Mouse (Mus musculus): ENCODE measurements around the gene Sprr2a2. TPM values are rescaled to one million over a fixed set of nuclear protein-coding genes. Genes with fewer than 3 reads are reported as not detected.
A peak's percentile ranks its signal among the peaks of the same experiment; 100 is the strongest.
"Not testable (repeated sequence)": the region's sequence is repeated elsewhere in the genome, so short reads cannot be mapped to it uniquely, and the experiment has no call there.

The Sprr2a2 gene
- polyA plus RNA-seq, 1 experiment from 2014 or later = 957 TPM

DNA sequence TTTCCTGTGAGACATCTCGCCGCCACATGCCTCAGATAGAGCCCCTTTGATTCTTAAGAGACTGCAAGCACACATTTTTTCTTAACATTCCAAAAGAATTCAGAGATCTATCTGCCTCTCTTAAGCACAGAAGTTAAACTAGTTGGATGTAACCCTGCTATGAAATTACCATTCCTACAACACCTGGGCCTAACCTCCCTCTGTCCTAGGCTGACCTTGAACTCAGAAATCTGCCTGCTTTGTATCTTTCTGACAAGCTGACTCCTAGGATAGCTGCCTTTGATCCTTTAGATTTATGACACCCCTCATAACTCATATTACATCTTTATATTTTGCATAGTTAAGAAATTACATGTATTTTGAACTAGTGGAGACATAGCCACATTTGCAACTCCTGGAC is 47.7 kb downstream of the Sprr2a2 start:
- ATAC-seq = peak; percentile 22; the same call in 1 of the 2 replicates
- WGBS = no CpG with 5 or more reads among the region's 2 CpGs
- not testable (repeated sequence) for H3K27ac ChIP-seq (ENCODE audit: low read depth, low read length)

DNA sequence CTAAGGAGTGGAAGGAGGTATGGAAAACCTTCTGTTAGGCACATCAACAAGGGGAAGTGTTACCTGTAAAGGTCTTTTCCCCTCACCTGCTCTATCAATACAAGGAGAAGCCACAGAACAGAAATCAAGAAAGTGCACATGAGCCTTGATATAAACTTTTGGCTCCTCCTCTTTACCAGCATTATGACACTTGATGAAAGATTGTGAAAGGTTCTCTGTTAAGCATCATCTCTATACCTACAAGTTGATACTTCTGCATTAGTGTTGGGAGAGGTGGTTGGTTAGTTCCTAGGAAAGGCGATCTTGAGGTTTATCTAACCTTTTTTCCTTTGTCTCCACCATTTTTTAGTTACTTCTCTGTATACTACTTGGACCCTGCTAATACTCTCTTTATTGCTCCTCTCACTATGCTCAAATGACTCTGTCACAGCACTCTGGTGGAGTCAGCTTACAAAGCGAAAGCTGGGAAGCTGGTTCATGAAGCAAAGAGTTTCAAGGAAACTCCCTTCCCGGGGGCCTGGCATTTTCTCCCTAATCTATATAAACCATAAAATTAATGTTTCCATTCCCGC is 55.8 kb downstream of the Sprr2a2 start:
- H3K4me1 ChIP-seq (replicated peaks; ENCODE audit: control insufficient read depth, insufficient read depth, low read length) = not testable (repeated sequence)
- no CpG with 5 or more reads among the region's 4 CpGs for WGBS
- peak; percentile 59 for ATAC-seq

More for the DNA sequence above, 47.7 kb downstream of the Sprr2a2 start:
- not testable (repeated sequence) for H3K4me1 ChIP-seq (replicated peaks; ENCODE audit: control insufficient read depth, insufficient read depth, low read length); H3K4me2 ChIP-seq (replicated peaks; ENCODE audit: low read depth); H3K36me3 ChIP-seq (ENCODE audit: control insufficient read depth, insufficient read depth); H3K9me3 ChIP-seq (ENCODE audit: control insufficient read depth); H3K27me3 ChIP-seq (replicated peaks; ENCODE audit: control insufficient read depth, insufficient read depth, low read length); H3K4me3 ChIP-seq (ENCODE audit: low read depth, low read length); H3K9ac ChIP-seq (ENCODE audit: low read depth, low read length)

DNA sequence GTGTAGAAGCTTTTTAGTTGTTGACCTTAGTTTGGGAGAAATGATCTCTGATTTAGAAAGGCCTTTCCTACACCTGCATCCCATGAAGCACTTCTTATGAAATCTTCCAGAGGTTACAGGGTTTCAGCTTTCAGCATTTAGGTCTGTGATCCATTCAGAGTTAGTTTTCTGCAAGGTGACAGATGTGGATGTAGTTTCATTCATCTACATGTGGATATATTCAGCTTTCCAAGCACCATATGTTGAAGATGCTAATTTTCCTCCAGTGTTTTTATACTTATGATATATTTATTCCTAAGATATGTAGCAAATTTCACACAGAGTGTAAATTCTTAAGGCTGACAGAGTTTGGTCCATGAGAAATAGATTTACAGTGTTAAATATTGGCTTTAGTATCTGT is 57.8 kb downstream of the Sprr2a2 start:
- not testable (repeated sequence) for H3K27ac ChIP-seq (ENCODE audit: low read depth, low read length); ATAC-seq; H3K4me1 ChIP-seq (replicated peaks; ENCODE audit: control insufficient read depth, insufficient read depth, low read length)

More for the DNA sequence above, 55.8 kb downstream of the Sprr2a2 start:
- not testable (repeated sequence) for H3K27ac ChIP-seq (ENCODE audit: low read depth, low read length); H3K9ac ChIP-seq (ENCODE audit: low read depth, low read length); H3K9me3 ChIP-seq (ENCODE audit: control insufficient read depth); H3K4me3 ChIP-seq (ENCODE audit: low read depth, low read length); H3K27me3 ChIP-seq (replicated peaks; ENCODE audit: control insufficient read depth, insufficient read depth, low read length); H3K4me2 ChIP-seq (replicated peaks; ENCODE audit: low read depth); H3K36me3 ChIP-seq (ENCODE audit: control insufficient read depth, insufficient read depth)

DNA sequence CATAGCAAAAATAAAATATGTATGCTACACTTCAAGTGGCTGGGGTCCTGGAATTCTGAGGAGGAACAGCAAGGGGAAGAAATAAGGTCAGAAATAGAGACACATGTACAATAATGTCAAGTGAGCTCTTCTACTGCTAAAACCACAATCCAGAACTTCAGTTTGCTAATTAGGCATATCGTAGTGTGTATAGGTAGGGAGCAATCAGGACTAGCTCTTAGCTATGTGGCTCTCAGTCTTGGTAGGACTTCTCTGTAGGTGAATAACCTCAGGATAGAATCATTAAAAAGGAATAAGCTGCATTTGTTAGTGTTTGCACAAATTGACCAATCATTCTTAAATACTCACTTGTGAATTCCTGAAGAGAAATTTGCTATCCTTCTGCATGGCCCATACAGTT is 58.3 kb downstream of the Sprr2a2 start:
- ATAC-seq; H3K27me3 ChIP-seq (replicated peaks; ENCODE audit: control insufficient read depth, insufficient read depth, low read length); H3K4me1 ChIP-seq (replicated peaks; ENCODE audit: control insufficient read depth, insufficient read depth, low read length); H3K9me3 ChIP-seq (ENCODE audit: control insufficient read depth); H3K4me3 ChIP-seq (ENCODE audit: low read depth, low read length); H3K9ac ChIP-seq (ENCODE audit: low read depth, low read length); H3K27ac ChIP-seq (ENCODE audit: low read depth, low read length); H3K36me3 ChIP-seq (ENCODE audit: control insufficient read depth, insufficient read depth); H3K4me2 ChIP-seq (replicated peaks; ENCODE audit: low read depth): not testable (repeated sequence)
- no CpG with 5 or more reads among the region's 1 CpGs for WGBS

More for the DNA sequence above, 57.8 kb downstream of the Sprr2a2 start:
- not testable (repeated sequence) for H3K9me3 ChIP-seq (ENCODE audit: control insufficient read depth); H3K4me2 ChIP-seq (replicated peaks; ENCODE audit: low read depth); H3K4me3 ChIP-seq (ENCODE audit: low read depth, low read length); H3K9ac ChIP-seq (ENCODE audit: low read depth, low read length); H3K36me3 ChIP-seq (ENCODE audit: control insufficient read depth, insufficient read depth); H3K27me3 ChIP-seq (replicated peaks; ENCODE audit: control insufficient read depth, insufficient read depth, low read length)

DNA sequence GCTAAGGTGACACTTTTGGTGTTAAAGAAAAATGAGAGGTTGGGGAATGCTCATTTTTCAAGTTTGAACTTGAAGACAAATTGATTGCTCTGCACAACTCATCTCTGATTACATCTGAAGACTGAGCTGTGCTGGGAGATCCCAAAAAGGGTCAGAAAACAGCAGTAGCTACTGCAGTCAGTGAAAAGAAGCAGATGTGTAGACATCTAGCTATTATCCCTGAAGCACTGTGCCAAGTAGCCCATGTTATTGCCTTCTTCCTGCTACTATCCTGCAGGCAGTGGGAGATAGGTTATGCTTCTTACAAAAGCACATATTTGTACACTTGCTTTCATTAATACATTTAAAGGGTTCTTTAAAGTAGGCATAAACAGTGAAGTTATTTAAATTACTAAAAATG is 63.9 kb downstream of the Sprr2a2 start:
- H3K9ac ChIP-seq (ENCODE audit: low read depth, low read length); H3K4me3 ChIP-seq (ENCODE audit: low read depth, low read length); H3K27ac ChIP-seq (ENCODE audit: low read depth, low read length); H3K9me3 ChIP-seq (ENCODE audit: control insufficient read depth); H3K27me3 ChIP-seq (replicated peaks; ENCODE audit: control insufficient read depth, insufficient read depth, low read length); H3K4me1 ChIP-seq (replicated peaks; ENCODE audit: control insufficient read depth, insufficient read depth, low read length); ATAC-seq; H3K36me3 ChIP-seq (ENCODE audit: control insufficient read depth, insufficient read depth); H3K4me2 ChIP-seq (replicated peaks; ENCODE audit: low read depth): not testable (repeated sequence)

DNA sequence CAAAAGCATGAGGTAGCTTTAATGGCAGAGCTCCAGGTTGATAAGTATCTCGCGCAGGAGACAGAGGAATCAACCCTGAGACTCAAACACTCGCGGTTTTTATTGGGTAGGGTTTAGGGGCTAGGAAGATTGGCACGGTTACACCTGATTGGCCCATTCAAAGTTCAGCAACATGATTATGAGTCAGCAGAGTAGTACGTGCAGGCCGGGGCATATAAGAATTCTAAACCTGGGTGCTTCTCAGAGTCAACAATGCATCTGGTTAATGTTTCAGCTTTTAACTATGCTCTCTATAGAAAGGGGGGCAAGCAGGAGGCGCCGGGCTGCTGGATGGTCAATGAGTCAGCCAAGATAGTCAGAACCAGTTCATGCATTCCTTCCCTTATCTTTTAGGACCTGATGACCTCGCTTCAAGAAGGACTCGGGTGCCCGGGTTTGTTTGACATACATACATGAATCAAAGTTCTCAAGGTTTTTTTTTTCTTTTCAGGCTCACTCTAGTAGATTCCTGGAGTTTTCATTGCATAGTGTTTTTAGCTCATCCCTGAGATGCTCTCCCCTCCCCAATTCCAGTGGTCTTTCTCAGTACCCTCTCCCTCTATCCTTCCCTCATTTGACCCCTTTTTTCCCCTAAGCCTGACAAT is 65.4 kb downstream of the Sprr2a2 start:
- not testable (repeated sequence) for H3K27ac ChIP-seq (ENCODE audit: low read depth, low read length); H3K36me3 ChIP-seq (ENCODE audit: control insufficient read depth, insufficient read depth); H3K27me3 ChIP-seq (replicated peaks; ENCODE audit: control insufficient read depth, insufficient read depth, low read length); H3K9ac ChIP-seq (ENCODE audit: low read depth, low read length); H3K9me3 ChIP-seq (ENCODE audit: control insufficient read depth); H3K4me1 ChIP-seq (replicated peaks; ENCODE audit: control insufficient read depth, insufficient read depth, low read length); H3K4me2 ChIP-seq (replicated peaks; ENCODE audit: low read depth); H3K4me3 ChIP-seq (ENCODE audit: low read depth, low read length)
- WGBS = 18% methylated on average over 5 of the region's 12 CpGs
- ATAC-seq = peak; percentile 90

DNA sequence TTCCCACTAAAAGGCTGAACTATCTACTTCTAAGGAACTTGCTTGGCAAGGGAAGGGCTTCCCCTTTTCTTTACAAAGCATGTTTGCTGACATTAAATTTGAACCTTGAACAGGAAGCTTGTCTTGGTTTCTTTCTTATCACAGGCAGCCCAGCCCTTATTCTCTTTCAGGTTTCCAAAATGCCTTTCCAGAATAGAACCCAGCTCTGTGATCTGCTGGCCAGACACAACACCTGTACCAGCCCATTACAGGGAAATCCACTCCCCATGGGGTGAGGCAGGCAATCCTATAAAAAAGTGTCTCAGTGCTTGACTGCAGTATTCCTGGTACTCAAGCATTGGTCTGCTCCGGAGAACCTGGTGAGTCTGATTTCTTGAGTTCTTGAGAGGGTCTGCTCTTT is 69.4 kb downstream of the Sprr2a2 start, which contains the start of gene Sprr2a3:
TSS of gene Sprr2a3 (plus strand) at position 317 of the 400 bp plus-strand sequence.
- H3K36me3 ChIP-seq (ENCODE audit: control insufficient read depth, insufficient read depth); H3K9ac ChIP-seq (ENCODE audit: low read depth, low read length); H3K9me3 ChIP-seq (ENCODE audit: control insufficient read depth); H3K4me3 ChIP-seq (ENCODE audit: low read depth, low read length); H3K4me1 ChIP-seq (replicated peaks; ENCODE audit: control insufficient read depth, insufficient read depth, low read length); H3K27me3 ChIP-seq (replicated peaks; ENCODE audit: control insufficient read depth, insufficient read depth, low read length); H3K4me2 ChIP-seq (replicated peaks; ENCODE audit: low read depth); H3K27ac ChIP-seq (ENCODE audit: low read depth, low read length): not testable (repeated sequence)
- ATAC-seq = peak; percentile 26
- WGBS = 58% methylated on average over 1 of the region's 1 CpGs

DNA sequence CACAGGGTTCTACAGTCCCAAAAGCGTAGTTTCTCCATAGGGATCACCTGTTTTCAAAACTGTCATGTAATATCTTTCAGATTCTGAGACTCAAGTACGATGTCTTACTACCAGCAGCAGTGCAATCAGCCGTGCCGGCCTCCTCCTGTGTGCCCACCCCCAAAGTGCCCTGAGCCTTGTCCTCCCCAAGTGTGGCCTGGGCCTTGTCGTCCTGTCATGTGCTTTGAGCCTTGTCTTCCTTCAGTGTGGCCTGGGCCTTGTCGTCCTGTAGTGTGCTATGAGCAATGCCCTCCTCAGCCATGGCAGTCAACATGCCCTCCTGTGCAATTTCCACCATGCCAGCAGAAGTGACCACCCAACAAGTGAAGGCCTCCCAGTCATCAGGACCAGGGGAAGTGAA is 72.8 kb downstream of the Sprr2a2 start:
- H3K27me3 ChIP-seq (replicated peaks; ENCODE audit: control insufficient read depth, insufficient read depth, low read length); H3K4me1 ChIP-seq (replicated peaks; ENCODE audit: control insufficient read depth, insufficient read depth, low read length); H3K4me3 ChIP-seq (ENCODE audit: low read depth, low read length); ATAC-seq; H3K9ac ChIP-seq (ENCODE audit: low read depth, low read length); H3K27ac ChIP-seq (ENCODE audit: low read depth, low read length); H3K9me3 ChIP-seq (ENCODE audit: control insufficient read depth); H3K4me2 ChIP-seq (replicated peaks; ENCODE audit: low read depth); H3K36me3 ChIP-seq (ENCODE audit: control insufficient read depth, insufficient read depth): not testable (repeated sequence)
- 81% methylated on average over 4 of the region's 6 CpGs for WGBS
